Mouse (Mus musculus): ENCODE data around the gene Nupl1. TPM values are rescaled to one million over a fixed set of nuclear protein-coding genes. Genes with fewer than 3 reads are reported as not detected.
A peak's percentile ranks its signal among the peaks of the same experiment; 100 is the strongest.

Gene Nupl1
- polyA plus RNA-seq, 1 experiment from 2014 or later = 0.06 TPM

GRCm38 (mm10) chr14:60286194-60286863, 35.1 kb upstream of the Nupl1 start:
- peak; percentile 71 for DNase-seq (ENCODE audit: low spot score)
- ATAC-seq (ENCODE audit: low FRiP score, low TSS enrichment) = peak; percentile 98
- no peaks in the 10 kb centered on the region for H3K9me3 ChIP-seq (ENCODE audit: control insufficient read depth, low read length)
- TF ChIP-seq EP300 (optimal IDR thresholded peaks at IDR 0.05) (no peak), CTCF (IDR thresholded peaks at IDR 0.05; ENCODE audit: low read depth) (no peak)
- H3K27me3 ChIP-seq (ENCODE audit: control insufficient read depth, insufficient read depth, low read length) = no peaks in the 10 kb centered on the region
- H3K9ac ChIP-seq (ENCODE audit: low read length) = no peak overlapping the region
- H3K4me3 ChIP-seq (ENCODE audit: low read depth, low read length) = no peak overlapping the region
- 73% methylated on average over 7 of the region's 7 CpGs for WGBS
- H3K4me2 ChIP-seq (replicated peaks; ENCODE audit: low read depth) = no peak overlapping the region
- peaks cover 2% of the 10 kb centered on the region; the same call in 1 of the 2 replicates for H3K36me3 ChIP-seq (ENCODE audit: control insufficient read depth, insufficient read depth, low read length)
- no peaks in the 10 kb centered on the region for H3K4me1 ChIP-seq (replicated peaks; ENCODE audit: control insufficient read depth, insufficient read depth)
- H3K27ac ChIP-seq (replicated peaks) = peak overlapping the region; percentile 50

GRCm38 (mm10) chr14:60275301-60276276, 24.4 kb upstream of the Nupl1 start:
- H3K27me3 ChIP-seq (ENCODE audit: control insufficient read depth, insufficient read depth, low read length) = no peaks in the 10 kb centered on the region
- 72% methylated on average over 7 of the region's 7 CpGs for WGBS
- no peaks in the 10 kb centered on the region for H3K9me3 ChIP-seq (ENCODE audit: control insufficient read depth, low read length)
- peaks cover 2% of the 10 kb centered on the region for H3K36me3 ChIP-seq (ENCODE audit: control insufficient read depth, insufficient read depth, low read length)
- H3K4me1 ChIP-seq (replicated peaks; ENCODE audit: control insufficient read depth, insufficient read depth) = no peaks in the 10 kb centered on the region
- TF ChIP-seq EP300 (optimal IDR thresholded peaks at IDR 0.05) (no peak), CTCF (IDR thresholded peaks at IDR 0.05; ENCODE audit: low read depth) (no peak)
- H3K4me3 ChIP-seq (ENCODE audit: low read depth, low read length) = no peak overlapping the region
- DNase-seq (ENCODE audit: low spot score) (peak; percentile 64), ATAC-seq (ENCODE audit: low FRiP score, low TSS enrichment) (peak; percentile 91)
- H3K4me2 ChIP-seq (replicated peaks; ENCODE audit: low read depth) = no peak overlapping the region
- peak overlapping the region; percentile 69 for H3K27ac ChIP-seq (replicated peaks)
- no peak overlapping the region for H3K9ac ChIP-seq (ENCODE audit: low read length)

GRCm38 (mm10) chr14:60273346-60273745, 22.1 kb upstream of the Nupl1 start:
- Histone ChIP-seq H3K9ac (ENCODE audit: low read length) (no peak overlapping the region), H3K4me2 (replicated peaks; ENCODE audit: low read depth) (no peak overlapping the region), H3K4me3 (ENCODE audit: low read depth, low read length) (no peak overlapping the region), H3K36me3 (ENCODE audit: control insufficient read depth, insufficient read depth, low read length) (no peaks in the 10 kb centered on the region; the same call in 1 of the 2 replicates), H3K4me1 (replicated peaks; ENCODE audit: control insufficient read depth, insufficient read depth) (no peaks in the 10 kb centered on the region), H3K27ac (replicated peaks) (peak overlapping the region; percentile 40; the same call in 1 of the 2 replicates), H3K27me3 (ENCODE audit: control insufficient read depth, insufficient read depth, low read length) (no peaks in the 10 kb centered on the region), H3K9me3 (ENCODE audit: control insufficient read depth, low read length) (no peaks in the 10 kb centered on the region)
- TF ChIP-seq CTCF (IDR thresholded peaks at IDR 0.05; ENCODE audit: low read depth) (no peak), EP300 (optimal IDR thresholded peaks at IDR 0.05) (no peak)
- DNase-seq (ENCODE audit: low spot score) (no peak), ATAC-seq (ENCODE audit: low FRiP score, low TSS enrichment) (no peak)
- WGBS = 71% methylated on average over 6 of the region's 6 CpGs

GRCm38 (mm10) chr14:60269333-60269732, 18.1 kb upstream of the Nupl1 start:
- Histone ChIP-seq H3K4me1 (replicated peaks; ENCODE audit: control insufficient read depth, insufficient read depth) (no peaks in the 10 kb centered on the region), H3K27ac (replicated peaks) (no peak overlapping the region), H3K9ac (ENCODE audit: low read length) (no peak overlapping the region), H3K27me3 (ENCODE audit: control insufficient read depth, insufficient read depth, low read length) (no peaks in the 10 kb centered on the region), H3K4me3 (ENCODE audit: low read depth, low read length) (no peak overlapping the region), H3K4me2 (replicated peaks; ENCODE audit: low read depth) (no peak overlapping the region), H3K9me3 (ENCODE audit: control insufficient read depth, low read length) (no peaks in the 10 kb centered on the region), H3K36me3 (ENCODE audit: control insufficient read depth, insufficient read depth, low read length) (no peaks in the 10 kb centered on the region)
- ATAC-seq (ENCODE audit: low FRiP score, low TSS enrichment) (no peak), DNase-seq (ENCODE audit: low spot score) (no peak)
- no peak for TF ChIP-seq CTCF (IDR thresholded peaks at IDR 0.05; ENCODE audit: low read depth)
- TF ChIP-seq EP300 (optimal IDR thresholded peaks at IDR 0.05) = no peak
- WGBS = 81% methylated on average over 6 of the region's 6 CpGs

DNA sequence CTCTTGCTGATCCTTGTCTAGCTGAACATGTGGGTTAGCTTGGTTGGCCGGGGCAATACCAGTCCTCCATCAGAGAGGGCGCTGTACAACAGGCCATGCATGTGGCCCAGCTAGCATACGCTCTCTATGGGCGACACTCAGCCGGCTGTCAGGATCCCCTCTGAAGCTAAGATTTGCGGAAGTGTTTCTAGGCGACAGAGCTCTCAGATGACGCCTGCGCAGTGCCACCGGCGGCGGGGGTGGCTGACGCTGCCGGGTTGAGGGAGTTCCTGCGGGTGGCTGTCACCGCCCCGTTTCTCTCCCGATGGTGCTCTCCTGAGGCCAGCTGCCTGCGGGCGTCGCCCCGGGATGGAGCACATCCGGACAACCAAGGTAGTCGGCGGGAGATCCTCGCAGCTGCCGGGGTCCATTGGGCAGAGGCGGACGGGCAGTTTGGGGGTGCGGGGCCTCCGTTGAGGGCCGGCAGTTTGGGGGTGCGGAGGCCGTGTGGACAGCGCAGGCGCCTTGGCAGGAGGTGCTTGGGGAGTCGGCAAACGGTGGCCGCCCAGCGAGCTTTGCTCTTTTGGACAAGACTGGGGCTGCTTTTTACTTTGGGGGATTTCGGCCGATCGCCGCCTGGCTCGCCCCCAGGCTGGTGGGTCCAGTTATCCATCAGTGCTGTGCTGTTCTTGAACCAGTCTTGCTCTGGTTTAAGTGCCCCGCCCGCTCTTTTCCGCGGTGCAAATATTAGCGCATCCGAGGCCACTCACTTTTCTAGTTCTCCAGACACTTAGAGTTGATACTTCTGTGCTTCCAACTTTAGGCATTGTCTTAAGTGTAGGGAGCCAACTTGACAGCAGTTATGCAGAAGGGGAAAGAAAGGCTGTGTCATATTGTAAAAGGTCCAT, 14.0 kb upstream of the Nupl1 start, which contains the start of gene Mtmr6:
TSS of gene Mtmr6 (plus strand) at position 239 of the 887 bp plus-strand sequence.
- peak within 1 kb of the TSS; percentile 86 for H3K27ac ChIP-seq (replicated peaks)
- H3K36me3 ChIP-seq (ENCODE audit: control insufficient read depth, insufficient read depth, low read length) = no peaks in the 10 kb centered on the region
- H3K4me3 ChIP-seq (ENCODE audit: low read depth, low read length) = peak within 1 kb of the TSS; percentile 89
- peak; percentile 99 for ATAC-seq (ENCODE audit: low FRiP score, low TSS enrichment)
- WGBS = 1% methylated on average over 51 of the region's 51 CpGs
- TF ChIP-seq EP300 (optimal IDR thresholded peaks at IDR 0.05) (no peak), CTCF (IDR thresholded peaks at IDR 0.05; ENCODE audit: low read depth) (peak; percentile 97)
- no peaks in the 10 kb centered on the region for H3K27me3 ChIP-seq (ENCODE audit: control insufficient read depth, insufficient read depth, low read length)
- peak within 1 kb of the TSS; percentile 83 for H3K9ac ChIP-seq (ENCODE audit: low read length)
- no peaks in the 10 kb centered on the region for H3K4me1 ChIP-seq (replicated peaks; ENCODE audit: control insufficient read depth, insufficient read depth)
- peak; percentile 98 for DNase-seq (ENCODE audit: low spot score)
- peak within 1 kb of the TSS; percentile 53 for H3K4me2 ChIP-seq (replicated peaks; ENCODE audit: low read depth)
- H3K9me3 ChIP-seq (ENCODE audit: control insufficient read depth, low read length) = no peaks in the 10 kb centered on the region

Data from stomach, postnatal 0 days (tissue).